Mouse (Mus musculus) embryonic facial prominence, embryonic 15.5 days (tissue): Measurements from ENCODE around the gene Hsd17b11. TPM values are rescaled to one million over a fixed set of nuclear protein-coding genes. Genes with fewer than 3 reads are reported as not detected.

Experiments
- ATAC-seq: fragments of 200-750 bp; cut with Nextera tagmentation; 2 replicates; pipeline ENCODE4 v1.8.0; 2017; ENCODE audit warnings: low read depth, moderate TSS enrichment; ENCODE audit not compliant: insufficient number of reproducible peaks, low FRiP score, low TSS enrichment
- H3K27ac ChIP-seq: fragments of 300-500 bp; sonication (generic); replicated peaks from 2 replicates; pipeline ENCODE4 v1.5.1; 2015; ENCODE audit warnings: mild to moderate bottlenecking, inconsistent platforms
- H3K27me3 ChIP-seq: fragments of 300-500 bp; sonication (generic); 2 replicates; pipeline ENCODE4 v1.6.1; 2015; ENCODE audit warnings: inconsistent platforms
- H3K36me3 ChIP-seq: fragments of 300-500 bp; sonication (generic); 2 replicates; pipeline ENCODE4 v1.6.1; 2015; ENCODE audit warnings: mild to moderate bottlenecking, inconsistent platforms
- H3K4me1 ChIP-seq: fragments of 300-500 bp; sonication (generic); 2 replicates; pipeline ENCODE4 v1.6.1; 2015; ENCODE audit warnings: inconsistent platforms
- H3K4me2 ChIP-seq: fragments of 300-500 bp; sonication (generic); replicated peaks from 2 replicates; pipeline ENCODE4 v1.6.1; 2015; ENCODE audit warnings: mild to moderate bottlenecking, inconsistent platforms
- H3K4me3 ChIP-seq: fragments of 300-500 bp; sonication (generic); replicated peaks from 2 replicates; pipeline ENCODE4 v1.5.1; 2015; ENCODE audit warnings: mild to moderate bottlenecking, inconsistent platforms
- H3K9ac ChIP-seq: fragments of 300-500 bp; sonication (generic); 2 replicates; pipeline ENCODE4 v1.6.1; 2015; ENCODE audit warnings: inconsistent platforms
- H3K9me3 ChIP-seq: fragments of 300-500 bp; sonication (generic); replicated peaks from 2 replicates; pipeline ENCODE4 v1.6.1; 2016; ENCODE audit warnings: inconsistent platforms
- WGBS: fragments of 180-500 bp; shearing (Covaris S2); methylation state at CpG from one replicate; pipeline ENCODE4 v1.1.7; 2015; 5-methylcytosine and 5-hydroxymethylcytosine counted together
- polyA plus RNA-seq: library from polyadenylated mRNA; unstranded; fragments of >200 nt; fragmentation: Nextera tagmentation; extraction: Ambion mirVana; gene quantifications from 2 replicates; pipeline ENCODE4 v1.2.1, GENCODE M21; 2015

Gene Hsd17b11
- polyA plus RNA-seq, result 3.8 and 4.0 TPM in 2 replicates

- WGBS, result under 1% methylated on average over 31 of the region's 31 CpGs
- peak within 1 kb of the TSS; percentile 65 for H3K4me2 ChIP-seq
- no peaks in the 10 kb centered on the region for H3K9me3 ChIP-seq
- peak; percentile 86 for ATAC-seq
- H3K4me3 ChIP-seq, result peak within 1 kb of the TSS; percentile 47
- H3K27ac ChIP-seq, result peak within 1 kb of the TSS; percentile 78
- peaks cover 3% of the 10 kb centered on the region; the same call in 1 of the 2 replicates for H3K36me3 ChIP-seq
- peaks cover 8% of the 10 kb centered on the region; the same call in 1 of the 2 replicates for H3K27me3 ChIP-seq
- H3K9ac ChIP-seq, result peak within 1 kb of the TSS; percentile 37
- H3K4me1 ChIP-seq, result peaks cover 20% of the 10 kb centered on the region; the same call in 1 of the 2 replicates
These were observed at the start of gene Hsd17b11 for GRCm38 (mm10) chr5:104021597-104022378. Gene Hsd17b11, minus strand, starts transcription at chr5:104021919.

GRCm38 (mm10) chr5:104071048-104071447 is 49.3 kb upstream of the Hsd17b11 start:
- H3K9ac ChIP-seq, result no peak overlapping the region
- ATAC-seq, result no peak
- H3K4me3 ChIP-seq, result no peak overlapping the region
- no peak overlapping the region for H3K27ac ChIP-seq
- no peaks in the 10 kb centered on the region for H3K36me3 ChIP-seq
- no peaks in the 10 kb centered on the region for H3K9me3 ChIP-seq
- no peak overlapping the region for H3K4me2 ChIP-seq
- WGBS, result 79% methylated on average over 4 of the region's 4 CpGs
- no peaks in the 10 kb centered on the region for H3K4me1 ChIP-seq
- no peaks in the 10 kb centered on the region for H3K27me3 ChIP-seq

GRCm38 (mm10) chr5:104068751-104069150 is 47.0 kb upstream of the Hsd17b11 start:
- Histone ChIP-seq H3K27ac (no peak overlapping the region), H3K9ac (no peak overlapping the region), H3K36me3 (peaks cover 4% of the 10 kb centered on the region; the same call in 1 of the 2 replicates), H3K9me3 (no peaks in the 10 kb centered on the region), H3K4me1 (no peaks in the 10 kb centered on the region), H3K27me3 (no peaks in the 10 kb centered on the region), H3K4me3 (no peak overlapping the region), H3K4me2 (no peak overlapping the region)
- WGBS, result 85% methylated on average over 7 of the region's 7 CpGs
- no peak for ATAC-seq

GRCm38 (mm10) chr5:104062773-104063551 is 41.2 kb upstream of the Hsd17b11 start:
- Histone ChIP-seq H3K27ac (no peak overlapping the region), H3K4me3 (no peak overlapping the region), H3K36me3 (peaks cover 52% of the 10 kb centered on the region), H3K9me3 (no peaks in the 10 kb centered on the region), H3K4me1 (no peaks in the 10 kb centered on the region), H3K9ac (no peak overlapping the region), H3K4me2 (no peak overlapping the region), H3K27me3 (no peaks in the 10 kb centered on the region)
- WGBS, result 89% methylated on average over 11 of the region's 11 CpGs
- no peak for ATAC-seq

GRCm38 (mm10) chr5:104061936-104062772 is 40.4 kb upstream of the Hsd17b11 start:
- peaks cover 52% of the 10 kb centered on the region for H3K36me3 ChIP-seq
- H3K9me3 ChIP-seq, result no peaks in the 10 kb centered on the region
- no peak overlapping the region for H3K4me2 ChIP-seq
- ATAC-seq, result no peak
- H3K27ac ChIP-seq, result no peak overlapping the region
- H3K9ac ChIP-seq, result no peak overlapping the region
- no peaks in the 10 kb centered on the region for H3K27me3 ChIP-seq
- H3K4me1 ChIP-seq, result no peaks in the 10 kb centered on the region
- no peak overlapping the region for H3K4me3 ChIP-seq
- WGBS, result 79% methylated on average over 13 of the region's 13 CpGs

GRCm38 (mm10) chr5:104060429-104060828 is 38.7 kb upstream of the Hsd17b11 start:
- H3K4me2 ChIP-seq, result no peak overlapping the region
- no peak overlapping the region for H3K27ac ChIP-seq
- H3K36me3 ChIP-seq, result peaks cover 52% of the 10 kb centered on the region
- no peak for ATAC-seq
- H3K4me1 ChIP-seq, result no peaks in the 10 kb centered on the region
- no peak overlapping the region for H3K4me3 ChIP-seq
- no peak overlapping the region for H3K9ac ChIP-seq
- H3K27me3 ChIP-seq, result no peaks in the 10 kb centered on the region
- H3K9me3 ChIP-seq, result no peaks in the 10 kb centered on the region
- 89% methylated on average over 5 of the region's 5 CpGs for WGBS

GRCm38 (mm10) chr5:104059628-104060027 is 37.9 kb upstream of the Hsd17b11 start:
- ATAC-seq, result no peak
- peaks cover 54% of the 10 kb centered on the region for H3K36me3 ChIP-seq
- H3K4me1 ChIP-seq, result no peaks in the 10 kb centered on the region
- no peak overlapping the region for H3K9ac ChIP-seq
- no peaks in the 10 kb centered on the region for H3K27me3 ChIP-seq
- no peak overlapping the region for H3K27ac ChIP-seq
- no peaks in the 10 kb centered on the region for H3K9me3 ChIP-seq
- H3K4me3 ChIP-seq, result no peak overlapping the region
- 84% methylated on average over 9 of the region's 9 CpGs for WGBS
- no peak overlapping the region for H3K4me2 ChIP-seq

- Histone ChIP-seq H3K9ac (no peak overlapping the region), H3K4me1 (no peaks in the 10 kb centered on the region), H3K27me3 (no peaks in the 10 kb centered on the region), H3K4me3 (no peak overlapping the region), H3K36me3 (peaks cover 46% of the 10 kb centered on the region), H3K27ac (no peak overlapping the region), H3K9me3 (no peaks in the 10 kb centered on the region), H3K4me2 (no peak overlapping the region)
- ATAC-seq, result no peak
- 63% methylated on average over 15 of the region's 15 CpGs for WGBS
These were observed 36.3 kb upstream of the Hsd17b11 start for GRCm38 (mm10) chr5:104058021-104058420.

GRCm38 (mm10) chr5:104056295-104056694 is 34.6 kb upstream of the Hsd17b11 start:
- ATAC-seq, result no peak
- peaks cover 43% of the 10 kb centered on the region for H3K36me3 ChIP-seq
- no peak overlapping the region for H3K27ac ChIP-seq
- H3K4me1 ChIP-seq, result no peaks in the 10 kb centered on the region
- no peak overlapping the region for H3K4me3 ChIP-seq
- H3K9me3 ChIP-seq, result no peaks in the 10 kb centered on the region
- no peak overlapping the region for H3K4me2 ChIP-seq
- WGBS, result 78% methylated on average over 7 of the region's 7 CpGs
- no peaks in the 10 kb centered on the region for H3K27me3 ChIP-seq
- no peak overlapping the region for H3K9ac ChIP-seq

GRCm38 (mm10) chr5:104055816-104056215 is 34.1 kb upstream of the Hsd17b11 start:
- no peak for ATAC-seq
- no peaks in the 10 kb centered on the region for H3K4me1 ChIP-seq
- no peaks in the 10 kb centered on the region for H3K9me3 ChIP-seq
- no peak overlapping the region for H3K4me3 ChIP-seq
- no peak overlapping the region for H3K9ac ChIP-seq
- H3K4me2 ChIP-seq, result no peak overlapping the region
- 63% methylated on average over 4 of the region's 4 CpGs for WGBS
- peaks cover 43% of the 10 kb centered on the region for H3K36me3 ChIP-seq
- no peak overlapping the region for H3K27ac ChIP-seq
- no peaks in the 10 kb centered on the region for H3K27me3 ChIP-seq

GRCm38 (mm10) chr5:104054938-104055337 is 33.2 kb upstream of the Hsd17b11 start:
- ATAC-seq, result no peak
- H3K4me1 ChIP-seq, result no peaks in the 10 kb centered on the region
- H3K4me2 ChIP-seq, result no peak overlapping the region
- no peak overlapping the region for H3K4me3 ChIP-seq
- H3K9me3 ChIP-seq, result no peaks in the 10 kb centered on the region
- H3K27me3 ChIP-seq, result no peaks in the 10 kb centered on the region
- 89% methylated on average over 4 of the region's 4 CpGs for WGBS
- peaks cover 38% of the 10 kb centered on the region for H3K36me3 ChIP-seq
- H3K27ac ChIP-seq, result no peak overlapping the region
- no peak overlapping the region for H3K9ac ChIP-seq
